Mouse (Mus musculus): ENCODE measurements at regions not wholly inside any gene's neighbourhood (a gene's known extent, or its start where the extent isn't known, plus 50 kb on each side); places are given as distances from the start of the nearest gene placed in this dataset.
A peak's percentile ranks its signal among the peaks of the same experiment; 100 is the strongest.
"Not testable (repeated sequence)": the region's sequence is repeated elsewhere in the genome, so short reads cannot be mapped to it uniquely, and the experiment has no call there.

GRCm38 (mm10) chr9:9606322-9606721 lies 367.4 kb upstream of the Arhgap42 start:
- no peak for DNase-seq

- no peak for DNase-seq
Observed at GRCm38 (mm10) chr9:9591263-9591662, 352.4 kb upstream of the Arhgap42 start.

- DNase-seq, result peak; percentile 95
Observed at GRCm38 (mm10) chr9:9583011-9583605, 344.2 kb upstream of the Arhgap42 start.

GRCm38 (mm10) chr9:9582301-9583010 lies 343.6 kb upstream of the Arhgap42 start:
- peak; percentile 68 for DNase-seq

- DNase-seq, result no peak
Observed at GRCm38 (mm10) chr9:9568040-9568649, 329.2 kb upstream of the Arhgap42 start.

GRCm38 (mm10) chr9:9564551-9564950 lies 325.6 kb upstream of the Arhgap42 start:
- DNase-seq, result no peak

- no peak for DNase-seq
Observed at GRCm38 (mm10) chr9:9548657-9549056, 309.8 kb upstream of the Arhgap42 start.

GRCm38 (mm10) chr9:9547570-9547969 lies 308.7 kb upstream of the Arhgap42 start:
- peak; percentile 5 for DNase-seq

- DNase-seq, result no peak
Observed at GRCm38 (mm10) chr9:9547121-9547520, 308.2 kb upstream of the Arhgap42 start.

- no peak for DNase-seq
Observed at GRCm38 (mm10) chr9:9500345-9500744, 261.4 kb upstream of the Arhgap42 start.

GRCm38 (mm10) chr9:9493594-9494182 lies 254.8 kb upstream of the Arhgap42 start:
- no peak for DNase-seq

GRCm38 (mm10) chr9:9477145-9477544 lies 238.2 kb upstream of the Arhgap42 start:
- no peak for DNase-seq

- DNase-seq, result no peak
Observed at GRCm38 (mm10) chr9:9475009-9475744, 236.3 kb upstream of the Arhgap42 start.

GRCm38 (mm10) chr9:9444213-9444612 lies 205.3 kb upstream of the Arhgap42 start:
- no peak for DNase-seq

- no peak for DNase-seq
Observed at GRCm38 (mm10) chr9:9420326-9420725, 181.4 kb upstream of the Arhgap42 start.

- DNase-seq, result no peak
Observed at GRCm38 (mm10) chr9:9412460-9413181, 173.7 kb upstream of the Arhgap42 start.

- DNase-seq, result not testable (repeated sequence)
Observed at GRCm38 (mm10) chr9:9394190-9394589, 155.3 kb upstream of the Arhgap42 start.

GRCm38 (mm10) chr9:9376650-9377189 lies 137.8 kb upstream of the Arhgap42 start:
- DNase-seq, result no peak

GRCm38 (mm10) chr9:9375304-9375904 lies 136.5 kb upstream of the Arhgap42 start:
- peak; percentile 6 for DNase-seq

- DNase-seq, result no peak
Observed at GRCm38 (mm10) chr9:9372594-9372993, 133.7 kb upstream of the Arhgap42 start.

GRCm38 (mm10) chr9:9368731-9369130 lies 129.8 kb upstream of the Arhgap42 start:
- DNase-seq, result no peak

Measured in cerebellum, adult 9-11 months (tissue).